Mouse (Mus musculus) embryo, embryonic 11 days (tissue): ENCODE results near the gene Kcnh4.

Experiments
- DNase-seq: peaks from one replicate; pipeline ENCODE4 v3.0.0-alpha.2; 2015

Gene Kcnh4

DNA sequence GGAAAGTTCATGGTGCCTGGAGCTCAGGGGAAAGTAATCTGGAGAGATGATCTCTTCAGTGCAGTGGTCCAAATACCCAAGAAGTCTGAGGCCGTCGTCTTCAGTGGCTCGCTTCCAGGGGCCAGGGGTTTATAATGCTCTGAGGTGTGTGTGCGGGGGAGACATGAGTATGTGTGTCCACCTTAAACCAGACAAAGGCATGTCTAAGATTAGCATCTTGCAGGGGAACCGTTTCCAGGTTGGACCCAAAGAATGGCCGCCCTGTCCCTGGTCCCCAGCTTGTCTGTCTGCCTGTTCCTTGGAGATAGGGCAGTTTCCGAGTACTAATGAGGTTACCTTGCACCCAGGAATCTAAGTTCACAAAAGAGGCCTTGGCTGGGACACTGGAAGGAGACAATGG lies 3.1 kb upstream of the Kcnh4 start, which contains the start of gene Hcrt:
Gene Hcrt (minus strand): TSS at position 101 of the 400 bp plus-strand sequence.
- no peak for DNase-seq

DNA sequence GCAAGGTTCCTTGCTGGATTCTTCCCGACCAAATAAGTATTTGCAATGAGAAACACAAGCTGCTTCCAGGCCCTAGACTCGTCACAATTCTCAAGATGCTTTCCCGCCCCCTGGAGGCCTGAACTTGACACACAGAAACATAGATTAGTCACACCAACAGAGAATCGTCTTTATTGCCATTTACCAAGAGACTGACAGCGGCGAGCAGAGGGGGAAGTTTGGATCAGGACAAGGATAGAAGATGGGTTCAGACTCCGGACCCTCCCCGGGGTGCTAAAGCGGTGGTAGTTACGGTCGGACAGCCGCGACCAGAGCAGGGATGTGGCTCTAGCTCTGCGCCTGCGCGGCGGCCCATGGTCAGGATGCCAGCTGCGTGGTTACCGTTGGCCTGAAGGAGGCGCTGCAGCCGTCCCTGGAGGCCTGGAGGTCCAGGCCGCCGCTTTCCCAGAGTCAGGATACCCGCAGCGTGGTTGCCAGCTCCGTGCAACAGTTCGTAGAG lies 1.9 kb upstream of the Kcnh4 start:
- peak; percentile 91 for DNase-seq

DNA sequence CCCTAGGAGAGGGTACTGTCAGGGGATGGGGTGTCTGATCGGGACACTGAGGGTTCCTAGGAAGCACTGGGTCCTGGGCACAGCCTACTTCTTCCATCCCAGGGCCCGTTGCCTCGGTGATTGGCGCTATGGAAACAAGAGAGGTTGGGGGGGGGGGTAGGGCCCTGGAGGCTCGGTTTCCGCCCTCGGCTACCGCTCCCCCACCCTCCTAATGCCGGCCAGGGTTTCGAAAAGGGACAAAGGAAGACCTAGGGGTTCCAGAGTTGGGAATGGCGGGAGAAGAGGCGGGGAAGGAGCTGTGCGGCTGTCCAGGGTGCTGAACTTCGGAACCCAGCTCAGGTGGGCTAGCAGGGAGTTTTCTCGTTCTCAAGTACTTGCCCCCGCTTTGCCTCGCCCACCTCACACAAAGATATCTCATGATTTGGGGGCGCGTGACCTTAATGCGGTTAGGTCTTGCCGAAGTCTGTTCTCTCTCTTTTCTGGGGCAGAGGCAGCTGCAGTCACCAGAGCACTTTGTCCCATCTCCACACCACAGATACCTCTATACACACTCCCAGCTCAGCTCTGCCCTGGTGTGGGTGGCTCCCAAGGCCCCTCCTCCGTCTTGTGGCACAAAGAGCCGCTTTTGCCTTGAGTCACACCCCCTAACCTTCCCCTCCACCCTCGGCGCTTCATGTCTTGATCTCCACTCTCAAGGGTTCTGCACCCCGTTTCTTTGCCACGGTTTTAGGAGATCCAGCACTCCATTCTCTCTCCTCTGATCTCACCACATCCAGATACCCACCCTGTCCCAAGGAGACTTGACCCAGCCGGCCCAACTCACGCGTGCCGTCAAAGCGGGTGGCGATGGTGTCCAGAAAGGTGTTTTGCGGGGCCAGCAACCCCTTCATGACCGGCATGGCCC lies 783 bp downstream of the Kcnh4 start:
- DNase-seq = peak; percentile 82

DNA sequence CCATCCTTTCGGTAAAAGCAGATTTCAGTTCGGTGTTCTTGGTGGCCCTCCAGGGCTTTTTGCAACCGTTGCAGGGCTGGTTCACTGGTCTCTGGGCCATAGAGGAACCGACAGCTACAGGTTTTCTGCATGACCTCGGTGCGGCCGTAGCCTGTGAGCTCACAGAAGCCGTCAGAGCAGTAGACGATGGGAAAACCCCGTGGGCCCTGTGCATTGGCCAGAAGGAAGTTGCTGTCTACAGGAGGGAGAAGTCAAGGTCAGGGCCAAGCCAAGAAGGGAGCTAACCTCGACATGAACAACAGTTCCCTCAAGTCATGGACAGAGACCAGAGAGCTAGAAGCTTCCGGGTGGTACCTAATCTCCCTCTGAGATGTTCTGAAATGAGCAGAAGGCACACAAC lies 2.2 kb downstream of the Kcnh4 start:
- DNase-seq = no peak

DNA sequence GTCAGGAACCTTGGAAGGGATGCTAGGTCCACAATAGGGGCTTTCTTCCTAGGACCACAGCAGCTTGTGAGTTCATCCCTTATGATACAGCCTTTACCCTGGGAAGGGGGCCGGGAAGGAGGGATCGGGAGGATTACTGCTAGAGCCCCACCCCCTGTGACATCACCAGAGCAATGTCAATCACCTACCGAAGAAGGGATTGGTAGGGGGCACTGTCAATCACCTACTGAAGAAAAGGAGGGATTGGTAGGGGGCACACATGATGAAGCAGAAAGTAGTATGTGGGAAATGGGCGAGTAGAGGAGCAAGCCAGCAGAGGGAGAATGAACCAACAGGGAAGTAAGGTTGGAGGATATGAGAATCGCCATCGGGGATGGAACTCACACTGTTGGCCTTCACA lies 3.3 kb downstream of the Kcnh4 start:
- no peak for DNase-seq

DNA sequence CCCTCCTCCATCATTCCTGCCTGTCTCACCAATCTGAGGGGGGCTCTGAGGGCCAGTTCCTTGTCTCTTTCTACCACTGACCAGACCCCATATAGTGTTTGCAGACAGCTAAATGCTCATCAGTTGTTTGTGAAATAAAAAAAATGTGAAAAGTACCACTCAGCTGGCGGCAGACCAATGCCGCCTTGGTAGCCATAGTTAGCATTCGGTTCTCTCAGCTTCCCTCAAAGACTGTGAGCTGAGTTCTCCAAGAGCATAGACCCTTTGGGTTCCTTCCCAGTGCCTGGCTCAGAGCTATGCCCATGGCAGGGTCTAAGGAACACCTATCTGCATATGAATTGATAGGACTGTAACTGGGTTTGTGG lies 5.1 kb downstream of the Kcnh4 start:
- DNase-seq = no peak

DNA sequence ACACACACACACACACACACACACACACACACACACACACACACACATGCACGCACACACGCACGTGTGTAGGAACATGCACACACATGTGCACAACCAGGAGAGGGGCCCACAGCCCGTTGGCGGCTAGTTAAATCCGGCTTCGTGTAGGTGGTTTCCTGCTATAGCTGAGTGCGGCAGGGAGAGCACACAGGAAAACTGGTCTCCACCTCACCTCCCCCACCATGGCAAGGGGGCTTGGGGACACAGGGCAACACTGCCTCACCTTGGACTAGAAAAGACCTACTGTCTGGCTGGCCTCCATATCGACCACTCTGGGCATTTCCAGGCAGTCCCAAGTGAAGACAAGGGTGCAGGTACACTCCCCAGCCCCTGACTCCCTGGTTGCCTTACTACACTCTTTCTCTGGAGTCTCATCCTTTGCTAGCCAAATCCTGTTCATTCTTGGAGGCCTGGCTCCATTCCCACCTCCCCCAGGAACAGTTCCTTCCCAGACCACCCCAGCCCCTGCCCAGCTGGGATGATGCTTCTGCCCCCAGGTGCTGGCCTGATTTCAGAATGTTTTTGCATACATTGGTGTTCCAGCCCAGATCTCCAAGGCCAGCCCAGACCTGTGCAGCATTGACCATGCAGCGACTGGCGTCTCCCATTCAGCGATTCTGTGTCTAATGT lies 5.6 kb downstream of the Kcnh4 start:
- DNase-seq = no peak

DNA sequence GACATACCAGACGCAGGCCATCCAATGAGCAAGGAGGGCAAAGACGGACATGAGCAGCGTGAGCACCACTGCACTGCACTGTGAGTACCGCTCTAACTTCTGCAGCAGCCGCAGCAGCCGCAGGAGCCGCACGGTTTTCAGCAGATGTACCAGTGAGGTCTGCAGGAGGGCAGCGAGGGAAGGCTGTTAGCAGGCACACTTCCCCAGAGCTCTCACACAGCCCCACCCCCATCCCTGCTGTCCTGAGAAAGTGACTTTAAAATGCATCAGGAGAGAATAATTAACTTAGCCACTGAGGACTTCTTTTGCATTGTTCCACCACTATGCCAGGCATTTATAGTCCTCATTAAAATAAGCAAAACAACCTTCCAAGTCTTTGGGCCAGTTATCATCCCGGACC lies 7.4 kb downstream of the Kcnh4 start:
- DNase-seq = peak; percentile 6

DNA sequence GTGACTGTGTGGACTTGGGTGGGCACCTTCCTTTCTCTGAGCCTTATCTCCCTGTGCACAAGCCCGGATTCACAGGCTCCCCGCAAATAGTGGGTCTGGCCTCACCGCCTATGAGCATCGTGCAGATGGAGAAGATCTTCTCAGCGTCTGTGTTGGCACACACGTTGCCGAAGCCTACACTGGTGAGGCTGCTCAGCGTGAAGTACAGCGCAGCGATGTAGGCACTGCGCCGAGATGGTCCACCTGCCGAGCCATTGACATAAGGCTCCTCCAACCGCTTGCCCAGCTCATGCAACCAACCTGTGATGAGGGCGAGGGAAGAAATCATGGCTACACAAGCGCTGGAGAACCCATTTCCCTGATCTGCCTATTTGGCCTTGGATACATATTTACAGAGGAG lies 9.6 kb downstream of the Kcnh4 start:
- no peak for DNase-seq

DNA sequence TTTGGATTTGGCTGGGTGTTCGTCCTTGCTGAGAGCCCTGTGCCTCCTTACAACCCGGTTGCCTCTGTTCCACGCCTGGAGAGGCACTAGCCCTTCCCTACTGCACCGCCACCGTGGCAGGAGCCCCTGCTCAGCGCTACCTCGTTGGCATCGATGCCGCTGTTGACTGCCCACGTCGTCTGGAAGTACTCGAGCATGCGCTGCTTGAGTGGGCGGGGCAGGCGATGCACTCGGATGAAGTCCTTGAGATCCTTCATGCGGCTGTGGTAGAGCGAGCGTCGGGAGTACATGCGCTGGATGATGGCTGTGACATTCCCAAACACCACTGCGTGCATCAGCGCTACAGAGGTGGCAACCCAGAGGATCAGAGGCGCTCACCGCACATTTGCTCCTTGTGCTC lies 10.3 kb downstream of the Kcnh4 start:
- no peak for DNase-seq

DNA sequence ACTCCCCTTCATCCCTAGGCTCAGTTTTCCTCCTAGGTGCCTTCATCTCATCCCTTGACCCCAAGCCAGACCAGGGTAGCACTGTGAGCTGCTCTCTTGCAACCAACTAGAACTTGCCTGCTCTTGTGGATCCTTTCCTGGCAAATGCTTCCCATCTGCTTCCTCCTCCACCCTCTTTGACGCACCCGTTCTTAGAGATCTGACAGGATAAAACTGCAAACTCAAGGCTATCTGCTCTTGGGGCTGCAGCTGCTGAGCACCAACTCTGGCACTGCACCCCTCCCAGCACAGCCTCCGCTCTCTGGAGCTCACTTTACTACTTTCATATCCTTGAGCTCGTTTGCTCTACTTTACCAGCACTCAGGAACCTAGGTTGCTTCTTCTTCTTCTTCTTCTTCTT lies 11.1 kb downstream of the Kcnh4 start:
- DNase-seq = no peak

DNA sequence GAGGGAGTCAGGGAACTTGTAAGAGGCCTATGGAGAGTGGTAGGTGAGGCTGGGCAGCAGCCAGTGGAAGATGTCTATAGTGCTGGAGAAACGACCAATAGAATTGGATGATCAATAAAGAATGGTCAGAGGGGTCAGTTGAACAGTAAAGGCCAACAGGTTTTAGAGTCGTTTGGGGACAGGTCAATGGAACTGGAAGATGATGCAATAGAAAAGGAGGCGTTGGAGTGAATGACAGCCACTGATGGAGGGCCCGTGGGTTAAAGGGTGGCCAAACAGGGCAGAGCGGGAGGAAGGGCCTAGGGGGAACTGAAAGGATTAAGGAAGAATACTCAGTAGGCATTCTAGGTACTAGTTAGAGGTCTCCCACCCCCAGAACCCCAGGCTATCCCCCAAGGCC lies 12.6 kb downstream of the Kcnh4 start:
- no peak for DNase-seq

DNA sequence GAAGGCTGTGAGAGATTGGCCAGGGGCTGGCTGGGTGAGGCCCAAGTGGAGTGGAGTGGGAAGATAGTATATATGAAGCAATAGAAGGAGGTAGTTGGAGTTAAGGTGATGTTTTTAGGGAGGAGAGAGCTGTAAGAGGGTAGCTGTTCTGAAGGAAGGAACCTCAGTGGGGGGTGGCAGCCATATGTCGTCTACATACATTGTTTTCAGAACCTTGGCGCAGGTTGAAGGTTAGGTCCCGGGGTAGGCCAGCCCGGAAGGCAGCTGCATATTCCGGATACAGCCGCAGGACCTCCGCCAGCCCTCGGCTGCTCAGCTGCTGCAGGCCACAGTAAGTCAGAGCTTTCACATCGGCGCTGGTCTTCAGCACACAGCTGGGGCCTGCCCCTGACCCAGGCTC lies 13.2 kb downstream of the Kcnh4 start:
- DNase-seq = no peak

DNA sequence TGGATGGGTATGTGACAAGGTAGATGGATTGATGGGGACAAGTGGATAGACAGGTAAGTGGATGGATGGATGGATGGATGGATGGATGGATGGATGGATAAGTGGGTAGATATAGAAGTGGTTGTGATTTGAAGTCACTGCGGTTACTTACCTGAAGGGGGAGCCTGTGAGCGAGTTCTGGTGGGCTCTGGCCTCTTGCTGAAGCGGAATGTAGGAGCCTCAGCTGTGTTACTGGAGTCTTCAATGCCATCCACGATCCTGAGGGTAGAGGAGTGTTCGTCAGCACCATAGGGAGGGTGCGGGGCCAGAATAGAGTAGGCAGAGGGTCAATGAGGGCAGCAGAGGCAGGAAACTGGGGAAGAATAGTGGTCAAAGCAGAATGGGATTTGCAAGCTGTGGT lies 14.7 kb downstream of the Kcnh4 start:
- peak; percentile 73 for DNase-seq

DNA sequence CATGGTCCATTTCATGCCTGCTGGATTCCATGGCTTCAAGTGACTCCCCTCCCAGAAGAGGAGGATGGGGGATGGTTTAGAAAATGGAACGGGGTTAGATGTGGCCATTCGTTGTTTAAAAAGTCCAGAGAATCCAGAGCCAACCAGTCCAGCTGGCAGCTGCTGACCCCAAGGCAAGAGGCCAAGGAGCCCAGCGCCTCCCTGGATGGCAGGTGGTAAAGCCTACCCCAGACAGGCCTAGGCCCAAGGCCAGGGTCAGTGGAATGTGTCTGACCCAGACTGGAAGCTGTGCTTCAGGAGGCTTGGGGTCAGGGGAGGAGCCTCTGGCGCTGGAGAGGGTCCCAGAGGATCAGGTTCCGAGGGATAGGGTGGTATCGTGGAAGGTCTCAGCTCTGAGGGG lies 18.4 kb downstream of the Kcnh4 start:
- no peak for DNase-seq

DNA sequence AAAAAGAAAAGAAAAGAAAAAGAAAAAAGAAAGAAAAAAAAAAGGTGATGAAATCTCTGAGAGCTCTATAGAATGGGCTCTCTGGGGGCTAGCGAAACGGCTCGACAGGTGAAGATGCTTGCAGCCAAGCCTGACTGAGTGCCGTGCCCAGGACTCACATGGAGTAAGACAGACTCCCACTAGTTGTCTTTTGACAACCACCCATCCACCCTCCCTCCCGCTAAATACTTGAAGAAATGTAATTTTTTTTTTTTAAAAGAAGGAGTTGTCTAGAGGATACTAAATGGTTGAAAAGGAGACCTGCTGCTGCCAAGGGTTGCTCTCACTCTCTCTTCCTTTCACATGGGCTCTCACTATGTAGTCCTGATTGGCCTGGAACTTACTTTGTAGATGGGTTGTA lies 21.0 kb downstream of the Kcnh4 start:
- DNase-seq = no peak

DNA sequence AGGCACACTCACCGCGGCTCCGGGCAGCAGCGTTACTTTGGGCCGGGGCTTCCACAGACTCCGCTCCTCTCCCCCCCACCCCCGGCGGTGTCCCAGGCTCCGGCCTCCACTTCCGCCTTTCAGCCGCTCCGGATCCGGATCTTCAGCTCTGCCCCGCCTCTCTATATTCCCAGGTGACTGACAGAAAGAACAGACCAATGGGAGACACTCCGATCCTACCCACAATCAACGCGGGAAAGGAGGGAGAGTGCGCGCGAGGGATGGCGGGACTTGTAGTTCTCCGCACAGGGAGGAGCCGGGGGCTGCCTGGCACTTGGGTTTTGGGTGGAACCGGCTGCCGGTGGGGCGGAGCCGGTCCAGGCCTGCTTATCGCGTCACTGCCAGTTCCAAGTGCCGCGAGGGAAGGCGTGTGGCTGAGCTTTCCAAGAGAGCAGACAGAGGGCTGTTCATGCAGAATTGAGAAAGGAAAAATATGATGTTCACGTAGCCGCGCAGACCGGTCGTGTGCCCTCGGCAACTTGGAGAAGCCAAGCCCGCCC lies 21.6 kb downstream of the Kcnh4 start, which contains the start of gene Rab5c:
Gene Rab5c (minus strand): TSS at position 150 of the 539 bp plus-strand sequence.
- peak; percentile 99 for DNase-seq

DNA sequence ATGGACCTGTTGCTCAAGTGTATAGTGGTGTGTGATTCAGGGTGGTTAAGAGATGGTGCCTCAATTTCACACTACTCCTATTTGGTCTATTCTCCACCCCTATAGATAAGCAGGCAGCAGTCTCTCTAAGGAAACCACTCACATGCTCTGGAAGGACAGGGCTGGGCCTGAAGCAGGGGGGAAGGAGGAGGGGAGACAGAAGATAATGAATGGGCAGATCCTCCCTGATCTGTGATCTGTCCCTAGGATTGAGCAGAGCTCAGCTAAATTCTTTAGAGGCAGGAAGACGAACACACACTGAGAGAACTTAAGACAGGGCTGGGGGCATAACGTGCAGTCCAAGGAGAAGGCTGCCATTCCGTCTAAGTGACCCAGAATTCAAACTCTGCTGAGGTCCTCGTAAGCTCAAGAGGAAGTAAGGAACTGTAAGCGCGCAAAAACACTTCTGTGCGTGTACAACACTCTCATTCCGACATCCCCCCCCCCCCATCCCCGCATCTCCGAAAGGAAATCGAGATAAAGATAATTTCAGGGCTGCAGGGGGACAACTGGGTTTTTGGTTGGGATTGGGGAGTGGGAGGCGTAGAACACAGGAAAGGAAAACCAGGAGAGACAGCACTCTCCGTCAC lies 22.5 kb downstream of the Kcnh4 start:
- DNase-seq = no peak

DNA sequence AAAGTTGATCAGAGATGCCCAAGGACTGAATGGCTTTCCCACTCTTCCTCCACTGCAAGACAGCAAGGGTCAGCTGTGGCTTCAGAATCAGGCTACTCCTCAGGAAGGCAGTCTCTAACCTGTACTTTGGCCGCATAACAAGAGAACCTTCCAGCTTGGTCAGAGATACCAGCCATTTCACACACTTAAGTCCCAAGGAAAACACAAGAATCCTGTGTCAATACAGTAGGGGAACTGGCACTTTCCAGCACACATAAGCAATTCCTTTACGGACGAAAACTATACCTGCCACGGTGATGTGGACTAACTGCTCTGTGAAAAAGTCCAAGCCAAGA lies 23.0 kb downstream of the Kcnh4 start:
- DNase-seq = no peak

DNA sequence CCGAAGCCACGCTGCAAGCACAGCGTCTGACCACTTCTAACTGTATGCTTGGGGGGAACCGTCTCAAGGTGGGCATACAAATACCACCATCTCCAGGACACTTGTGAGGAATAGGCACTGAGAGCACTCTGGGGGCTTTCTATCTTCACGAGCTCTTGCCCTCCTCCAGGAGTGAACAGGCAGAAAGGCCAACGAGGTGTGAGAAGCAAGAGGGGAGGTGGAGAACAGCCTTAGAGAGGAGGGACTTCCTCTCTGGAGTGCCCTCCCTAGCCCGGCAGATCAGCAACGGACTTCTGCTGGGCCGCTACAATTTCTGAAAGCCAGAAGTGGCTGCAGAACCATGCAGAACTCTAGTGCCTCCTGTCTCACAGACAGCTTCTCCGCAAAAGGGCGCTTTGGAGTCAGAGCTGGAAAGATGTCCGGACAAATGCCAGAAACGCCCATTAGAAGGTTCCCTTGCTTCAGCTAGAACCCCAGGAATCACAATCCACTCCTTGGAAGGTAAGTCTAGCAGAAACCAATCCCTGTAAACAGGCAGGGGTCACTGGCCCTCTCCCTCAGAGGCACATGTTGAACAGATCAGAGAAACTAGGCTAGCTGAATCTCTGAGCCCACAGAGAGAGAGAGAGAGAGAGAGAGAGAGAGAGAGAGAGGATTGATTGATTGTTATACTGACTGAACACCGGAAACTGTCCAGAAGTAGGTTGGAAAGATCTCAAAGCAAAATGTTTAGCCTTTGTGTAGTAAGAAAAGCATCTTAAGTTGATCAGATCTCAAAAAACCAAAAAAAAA lies 23.6 kb downstream of the Kcnh4 start:
- no peak for DNase-seq

DNA sequence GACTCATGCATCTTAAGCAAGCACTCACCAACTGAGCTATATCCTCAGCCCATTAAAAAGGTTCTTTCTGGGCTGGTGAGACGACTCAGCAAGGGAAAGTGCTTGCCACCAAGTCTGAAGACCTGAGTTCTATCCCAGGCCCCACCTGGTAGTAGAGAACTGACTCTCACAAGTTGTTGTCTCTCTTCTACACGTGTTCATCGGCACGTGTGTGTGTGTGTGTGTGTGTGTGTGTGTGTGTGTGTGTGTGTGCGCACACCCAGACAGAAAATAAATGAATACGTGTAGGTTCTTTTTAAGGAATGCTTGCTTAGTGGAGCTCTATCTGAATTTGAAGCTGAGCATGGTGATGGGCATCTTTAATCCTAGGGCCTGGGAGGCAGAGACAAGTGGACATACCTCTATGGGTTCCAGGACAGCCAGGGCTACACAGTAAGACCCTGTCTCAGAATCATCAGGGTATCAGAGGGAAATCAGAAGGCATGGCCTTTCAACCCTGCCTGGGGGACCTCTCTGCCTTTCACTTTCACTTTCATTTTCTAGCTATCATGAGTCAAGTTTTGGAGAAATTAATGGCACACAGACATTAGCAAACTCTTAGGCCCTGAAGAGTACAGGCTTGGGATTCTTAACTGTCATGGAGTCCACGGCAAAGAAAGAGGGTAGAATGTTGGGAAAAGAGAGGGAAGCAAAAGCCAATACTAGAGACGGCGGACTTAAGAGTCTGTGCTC lies 24.4 kb downstream of the Kcnh4 start:
- no peak for DNase-seq
